Mouse (Mus musculus) CD4-positive, CD25-positive, alpha-beta regulatory T cell, adult 4 months (primary cell): ENCODE data around the gene Scin. TPM values are rescaled to one million over a fixed set of nuclear protein-coding genes. Genes with fewer than 3 reads are reported as not detected.
A peak's percentile ranks its signal among the peaks of the same experiment; 100 is the strongest.
"Not testable (repeated sequence)": the region's sequence is repeated elsewhere in the genome, so short reads cannot be mapped to it uniquely, and the experiment has no call there.

Experiments used
- ATAC-seq: one replicate; pipeline ENCODE4 v1.8.0; 2017
- polyA plus RNA-seq, 2 experiments: library from polyadenylated mRNA; unstranded; fragments of 100-300 nt; shearing (Covaris generic); gene quantifications; one replicate each; pipeline ENCODE4 v1.2.1; 2017

Scin gene
- 1 to 10 TPM; 1.0 to 4.1 TPM for polyA plus RNA-seq

- ATAC-seq = peak; percentile 57
Measured at GRCm38 (mm10) chr12:40133573-40134271, at the start of gene Scin. Scin (minus strand) TSS chr12:40134228.

- ATAC-seq = peak; percentile 88
Measured at GRCm38 (mm10) chr12:40177089-40177488, 43.1 kb upstream of the Scin start.

- no peak for ATAC-seq
Measured at GRCm38 (mm10) chr12:40176158-40176557, 42.1 kb upstream of the Scin start.

GRCm38 (mm10) chr12:40175171-40175570, 41.1 kb upstream of the Scin start:
- not testable (repeated sequence) for ATAC-seq

GRCm38 (mm10) chr12:40171637-40172036, 37.6 kb upstream of the Scin start:
- ATAC-seq = peak; percentile 60

GRCm38 (mm10) chr12:40169675-40170074, 35.6 kb upstream of the Scin start:
- no peak for ATAC-seq

- ATAC-seq = peak; percentile 92
Measured at GRCm38 (mm10) chr12:40164621-40165020, 30.6 kb upstream of the Scin start.

- ATAC-seq = no peak
Measured at GRCm38 (mm10) chr12:40160777-40161176, 26.7 kb upstream of the Scin start.

- ATAC-seq = no peak
Measured at GRCm38 (mm10) chr12:40154188-40154587, 20.2 kb upstream of the Scin start.

- ATAC-seq = no peak
Measured at GRCm38 (mm10) chr12:40152353-40153069, 18.5 kb upstream of the Scin start.

GRCm38 (mm10) chr12:40147319-40147718, 13.3 kb upstream of the Scin start:
- ATAC-seq = no peak

GRCm38 (mm10) chr12:40146510-40146909, 12.5 kb upstream of the Scin start:
- ATAC-seq = no peak

- no peak for ATAC-seq
Measured at GRCm38 (mm10) chr12:40140706-40141105, 6.7 kb upstream of the Scin start.

GRCm38 (mm10) chr12:40139484-40140245, 5.6 kb upstream of the Scin start:
- ATAC-seq = no peak

- peak; percentile 60 for ATAC-seq
Measured at GRCm38 (mm10) chr12:40134529-40134928, 501 bp upstream of the Scin start.

- ATAC-seq = peak; percentile 6
Measured at GRCm38 (mm10) chr12:40133194-40133572, 845 bp downstream of the Scin start.

- ATAC-seq = peak; percentile 22
Measured at GRCm38 (mm10) chr12:40118872-40119271, 15.2 kb downstream of the Scin start.

GRCm38 (mm10) chr12:40117045-40117444, 17.0 kb downstream of the Scin start:
- ATAC-seq = no peak

GRCm38 (mm10) chr12:40116214-40116613, 17.8 kb downstream of the Scin start:
- ATAC-seq = no peak

GRCm38 (mm10) chr12:40114883-40115282, 19.1 kb downstream of the Scin start:
- no peak for ATAC-seq

GRCm38 (mm10) chr12:40114020-40114419, 20.0 kb downstream of the Scin start:
- ATAC-seq = no peak

GRCm38 (mm10) chr12:40113605-40114004, 20.4 kb downstream of the Scin start:
- no peak for ATAC-seq

- no peak for ATAC-seq
Measured at GRCm38 (mm10) chr12:40109227-40109626, 24.8 kb downstream of the Scin start.
